Mouse (Mus musculus) hindbrain, embryonic 14.5 days (tissue): ENCODE measurements around the gene Aqr. TPM values are rescaled to one million over a fixed set of nuclear protein-coding genes. Genes with fewer than 3 reads are reported as not detected.

Experiments
- ATAC-seq: fragments of 200-750 bp; cut with Nextera tagmentation; 2 replicates; pipeline ENCODE4 v1.8.0; 2017; ENCODE audit warnings: moderate number of reproducible peaks, mild to moderate bottlenecking, moderate TSS enrichment, moderate library complexity; ENCODE audit not compliant: low FRiP score
- DNase-seq: peaks from one replicate; pipeline ENCODE4 v3.0.0-alpha.2; 2015; ENCODE audit warnings: low spot score
- H3K27ac ChIP-seq: fragments of 300-500 bp; sonication (generic); 2 replicates; pipeline ENCODE4 v1.5.1; 2014; ENCODE audit warnings: mild to moderate bottlenecking, moderate library complexity
- H3K27me3 ChIP-seq: fragments of 300-500 bp; sonication (generic); 2 replicates; pipeline ENCODE4 v1.6.1; 2014; ENCODE audit warnings: mild to moderate bottlenecking, low read length, mixed read lengths; ENCODE audit not compliant: control insufficient read depth, insufficient read depth
- H3K36me3 ChIP-seq: fragments of 300-500 bp; sonication (generic); replicated peaks from 2 replicates; pipeline ENCODE4 v1.6.1; 2014; ENCODE audit not compliant: control insufficient read depth, insufficient read depth
- H3K4me1 ChIP-seq: fragments of 300-500 bp; sonication (generic); replicated peaks from 2 replicates; pipeline ENCODE4 v1.6.1; 2014; ENCODE audit warnings: antibody characterized with exemption, low read length, mixed read lengths; ENCODE audit not compliant: control insufficient read depth, insufficient read depth
- H3K4me2 ChIP-seq: fragments of 300-500 bp; sonication (generic); replicated peaks from 2 replicates; pipeline ENCODE4 v1.6.1; 2014; ENCODE audit warnings: mild to moderate bottlenecking, moderate library complexity
- H3K4me3 ChIP-seq: fragments of 300-500 bp; sonication (generic); replicated peaks from 2 replicates; pipeline ENCODE4 v1.5.1; 2014; ENCODE audit warnings: mild to moderate bottlenecking, low read length
- H3K9ac ChIP-seq: fragments of 300-500 bp; sonication (generic); 2 replicates; pipeline ENCODE4 v1.6.1; 2014
- H3K9me3 ChIP-seq: fragments of 300-500 bp; sonication (generic); 2 replicates; pipeline ENCODE4 v1.6.1; 2016; ENCODE audit warnings: low read length; ENCODE audit not compliant: control insufficient read depth
- WGBS: fragments of 180-500 bp; shearing (Covaris S2); extraction: QIAGEN DNeasy Blood & Tissue Kit; methylation state at CpG from one replicate; pipeline ENCODE4 v1.1.7; 2014; 5-methylcytosine and 5-hydroxymethylcytosine counted together
- polyA plus RNA-seq: library from polyadenylated mRNA; unstranded; fragments of >200 nt; fragmentation: Nextera tagmentation; extraction: Ambion mirVana; gene quantifications from 2 replicates; pipeline ENCODE4 v1.2.1, GENCODE M21; 2014

Gene Aqr
- polyA plus RNA-seq, 1 experiment from 2014 or later = 42.9 TPM

DNA sequence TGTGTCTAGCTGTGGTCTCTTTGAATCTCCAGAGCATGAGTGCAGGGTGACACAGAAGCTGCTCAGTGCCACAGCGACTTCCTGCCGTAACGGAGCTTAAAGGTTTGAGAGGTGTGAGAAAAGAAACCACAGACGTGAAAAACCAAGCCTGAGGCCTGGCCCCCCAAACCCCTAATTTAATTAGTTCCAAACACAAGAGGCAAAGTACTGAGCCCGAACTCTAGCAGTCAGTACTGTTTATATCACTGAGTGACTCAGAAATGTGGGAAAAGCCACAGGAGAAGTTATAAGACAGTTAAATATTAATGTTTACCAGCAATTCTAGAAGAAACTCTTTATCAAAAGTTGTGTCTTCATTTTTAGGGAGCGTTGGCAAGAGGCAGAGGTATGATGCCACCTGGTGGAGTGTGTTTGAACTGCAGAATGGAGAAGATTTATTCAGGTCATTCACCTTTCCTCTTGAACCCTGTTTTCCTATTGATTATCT, 41.5 kb downstream of the Aqr start:
- DNase-seq (peak; percentile 69), ATAC-seq (no peak)
- Histone ChIP-seq H3K27me3 (no peaks in the 10 kb centered on the region), H3K36me3 (peaks cover 90% of the 10 kb centered on the region), H3K4me1 (no peaks in the 10 kb centered on the region), H3K4me3 (no peak overlapping the region), H3K9ac (no peak overlapping the region), H3K4me2 (no peak overlapping the region), H3K27ac (no peak overlapping the region), H3K9me3 (no peaks in the 10 kb centered on the region)
- 82% methylated on average over 6 of the region's 6 CpGs for WGBS

GRCm38 (mm10) chr2:114144915-114145314, 41.9 kb downstream of the Aqr start:
- no peak overlapping the region for H3K4me3 ChIP-seq
- 94% methylated on average over 5 of the region's 5 CpGs for WGBS
- no peaks in the 10 kb centered on the region for H3K9me3 ChIP-seq
- no peak overlapping the region for H3K4me2 ChIP-seq
- H3K27ac ChIP-seq = no peak overlapping the region
- no peak for ATAC-seq
- no peak for DNase-seq
- H3K27me3 ChIP-seq = no peaks in the 10 kb centered on the region
- H3K4me1 ChIP-seq = no peaks in the 10 kb centered on the region
- no peak overlapping the region for H3K9ac ChIP-seq
- H3K36me3 ChIP-seq = peaks cover 90% of the 10 kb centered on the region

DNA sequence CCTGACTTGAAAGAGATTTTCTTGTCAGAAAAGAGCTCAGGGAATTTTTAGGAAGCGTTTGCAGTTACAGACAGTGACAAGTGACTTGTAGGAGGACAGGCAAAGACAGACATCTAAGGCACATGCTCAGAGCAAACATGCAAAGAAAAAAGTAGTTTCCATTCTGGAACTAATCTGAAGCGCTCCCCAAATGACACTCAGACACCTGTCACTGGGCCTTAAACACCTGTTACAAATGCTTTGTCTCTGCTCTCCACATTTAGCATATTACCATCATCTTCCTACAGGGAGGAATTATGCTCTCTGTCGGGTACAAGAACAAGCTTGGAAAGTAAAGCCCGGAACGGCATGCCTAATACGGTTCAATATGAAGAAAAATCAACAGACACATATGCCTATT, 43.0 kb downstream of the Aqr start:
- H3K36me3 ChIP-seq = peaks cover 90% of the 10 kb centered on the region
- H3K27me3 ChIP-seq = no peaks in the 10 kb centered on the region
- no peak overlapping the region for H3K9ac ChIP-seq
- no peak overlapping the region for H3K4me3 ChIP-seq
- ATAC-seq = no peak
- no peaks in the 10 kb centered on the region for H3K9me3 ChIP-seq
- no peak overlapping the region for H3K27ac ChIP-seq
- H3K4me2 ChIP-seq = no peak overlapping the region
- no peaks in the 10 kb centered on the region for H3K4me1 ChIP-seq
- 95% methylated on average over 6 of the region's 6 CpGs for WGBS
- DNase-seq = no peak

GRCm38 (mm10) chr2:114136755-114137154, 50.1 kb downstream of the Aqr start:
- 95% methylated on average over 9 of the region's 9 CpGs for WGBS

DNA sequence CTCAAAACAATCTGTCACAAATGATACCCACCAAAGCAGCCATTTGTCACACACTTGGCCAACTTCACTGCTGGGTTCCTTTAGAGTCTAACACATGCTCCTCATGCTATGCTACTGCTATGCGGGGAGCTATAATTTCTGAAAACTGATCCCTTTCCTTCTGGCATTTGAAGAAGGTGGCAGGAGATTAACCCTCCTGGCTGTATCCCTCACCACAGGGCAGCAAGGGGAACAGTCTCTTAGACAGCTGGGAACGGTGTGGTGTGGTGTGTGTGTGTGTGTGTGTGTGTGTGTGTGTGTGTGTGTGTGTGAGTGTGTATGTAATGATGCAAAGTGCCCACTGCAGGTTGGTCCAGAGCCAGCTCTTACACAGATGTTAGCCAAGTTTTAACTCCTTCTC, 51.0 kb downstream of the Aqr start:
- H3K9ac ChIP-seq = no peak overlapping the region
- H3K27ac ChIP-seq = no peak overlapping the region
- no peak overlapping the region for H3K4me2 ChIP-seq
- H3K9me3 ChIP-seq = no peaks in the 10 kb centered on the region
- no peak overlapping the region for H3K4me3 ChIP-seq
- DNase-seq (no peak), ATAC-seq (no peak)
- no peaks in the 10 kb centered on the region for H3K4me1 ChIP-seq
- no peaks in the 10 kb centered on the region for H3K27me3 ChIP-seq
- WGBS = 80% methylated on average over 2 of the region's 2 CpGs
- H3K36me3 ChIP-seq = peaks cover 91% of the 10 kb centered on the region

More at GRCm38 (mm10) chr2:114136755-114137154, 50.1 kb downstream of the Aqr start:
- ATAC-seq (no peak), DNase-seq (no peak)
- peaks cover 91% of the 10 kb centered on the region for H3K36me3 ChIP-seq
- no peak overlapping the region for H3K9ac ChIP-seq
- no peak overlapping the region for H3K4me2 ChIP-seq
- no peaks in the 10 kb centered on the region for H3K9me3 ChIP-seq
- H3K4me3 ChIP-seq = no peak overlapping the region
- no peaks in the 10 kb centered on the region for H3K4me1 ChIP-seq
- no peak overlapping the region for H3K27ac ChIP-seq
- H3K27me3 ChIP-seq = no peaks in the 10 kb centered on the region

DNA sequence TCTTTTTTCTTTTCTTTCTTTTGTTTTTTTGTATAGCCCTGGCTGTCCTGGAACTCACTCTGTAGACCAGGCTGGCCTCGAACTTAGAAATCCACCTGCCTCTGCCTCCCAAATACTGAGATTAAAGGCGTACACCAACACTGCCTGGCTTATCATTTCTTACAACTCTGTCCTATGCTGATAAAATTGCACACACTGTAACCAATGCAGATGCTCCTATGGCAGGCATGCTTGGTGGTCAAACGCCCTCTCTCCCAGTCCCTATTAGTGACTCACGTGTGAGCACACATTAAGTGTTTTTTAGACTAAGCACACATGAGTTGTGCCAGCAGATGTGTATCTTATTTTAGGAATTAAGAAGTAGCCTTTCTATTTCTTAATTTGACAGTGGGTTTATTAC, 53.5 kb downstream of the Aqr start:
- DNase-seq (no peak), ATAC-seq (no peak)
- H3K4me1 ChIP-seq = no peaks in the 10 kb centered on the region
- no peaks in the 10 kb centered on the region for H3K9me3 ChIP-seq
- 95% methylated on average over 4 of the region's 4 CpGs for WGBS
- no peak overlapping the region for H3K4me2 ChIP-seq
- no peak overlapping the region for H3K27ac ChIP-seq
- no peak overlapping the region for H3K9ac ChIP-seq
- H3K4me3 ChIP-seq = no peak overlapping the region
- no peaks in the 10 kb centered on the region for H3K27me3 ChIP-seq
- H3K36me3 ChIP-seq = peaks cover 89% of the 10 kb centered on the region

- ATAC-seq = no peak
- Histone ChIP-seq H3K27me3 (no peaks in the 10 kb centered on the region), H3K36me3 (peaks cover 88% of the 10 kb centered on the region), H3K9me3 (no peaks in the 10 kb centered on the region), H3K4me2 (no peak overlapping the region), H3K4me3 (no peak overlapping the region), H3K27ac (no peak overlapping the region), H3K4me1 (no peaks in the 10 kb centered on the region), H3K9ac (no peak overlapping the region)
- DNase-seq = no peak
- WGBS = 98% methylated on average over 13 of the region's 13 CpGs
These were observed 56.2 kb downstream of the Aqr start for GRCm38 (mm10) chr2:114130657-114131056.

- Histone ChIP-seq H3K27ac (no peak overlapping the region), H3K4me2 (no peak overlapping the region), H3K36me3 (peaks cover 89% of the 10 kb centered on the region), H3K9ac (no peak overlapping the region), H3K4me3 (no peak overlapping the region), H3K4me1 (no peaks in the 10 kb centered on the region), H3K9me3 (no peaks in the 10 kb centered on the region), H3K27me3 (no peaks in the 10 kb centered on the region)
- WGBS = 92% methylated on average over 4 of the region's 4 CpGs
- DNase-seq = no peak
- ATAC-seq = no peak
These were observed 63.5 kb downstream of the Aqr start for GRCm38 (mm10) chr2:114123304-114123703.

GRCm38 (mm10) chr2:114119451-114119850, 67.4 kb downstream of the Aqr start:
- WGBS = 62% methylated on average over 7 of the region's 7 CpGs
- ATAC-seq = no peak
- Histone ChIP-seq H3K27me3 (no peaks in the 10 kb centered on the region), H3K9ac (no peak overlapping the region), H3K4me1 (no peaks in the 10 kb centered on the region), H3K27ac (no peak overlapping the region), H3K4me3 (no peak overlapping the region), H3K4me2 (no peak overlapping the region), H3K9me3 (no peaks in the 10 kb centered on the region), H3K36me3 (peaks cover 83% of the 10 kb centered on the region)
- DNase-seq = no peak

- Histone ChIP-seq H3K9me3 (no peaks in the 10 kb centered on the region), H3K4me3 (no peak overlapping the region), H3K4me1 (no peaks in the 10 kb centered on the region), H3K36me3 (peaks cover 83% of the 10 kb centered on the region), H3K4me2 (no peak overlapping the region), H3K27me3 (no peaks in the 10 kb centered on the region), H3K27ac (no peak overlapping the region), H3K9ac (no peak overlapping the region)
- WGBS = 99% methylated on average over 3 of the region's 3 CpGs
- DNase-seq = no peak
- no peak for ATAC-seq
These were observed 69.2 kb downstream of the Aqr start for GRCm38 (mm10) chr2:114117665-114118064.
